Mouse (Mus musculus): ENCODE data around the gene Ift57. TPM values are rescaled to one million over a fixed set of nuclear protein-coding genes. Genes with fewer than 3 reads are reported as not detected.

Ift57 gene
- polyA plus RNA-seq, 1 experiment from 2014 or later: 43.7 TPM

- H3K36me3 ChIP-seq (ENCODE audit: control insufficient read depth, insufficient read depth, low read length): no peaks in the 10 kb centered on the region
- WGBS: 70% methylated on average over 3 of the region's 3 CpGs
- H3K4me3 ChIP-seq (ENCODE audit: low read depth, low read length): no peak overlapping the region
- no peak overlapping the region for H3K9ac ChIP-seq (ENCODE audit: low read depth, low read length)
- no peak overlapping the region for H3K27ac ChIP-seq (ENCODE audit: low read length)
- no peaks in the 10 kb centered on the region for H3K4me1 ChIP-seq (ENCODE audit: control insufficient read depth, insufficient read depth, low read length)
- no peak overlapping the region for H3K4me2 ChIP-seq (ENCODE audit: low read length)
- no peaks in the 10 kb centered on the region for H3K27me3 ChIP-seq (ENCODE audit: control insufficient read depth, insufficient read depth, low read depth, low read length)
- no peak for ATAC-seq
- H3K9me3 ChIP-seq (replicated peaks; ENCODE audit: control insufficient read depth, low read length, poor library complexity, severe bottlenecking): no peaks in the 10 kb centered on the region
These were observed 27.2 kb downstream of the Ift57 start for GRCm38 (mm10) chr16:49726216-49726615.

DNA sequence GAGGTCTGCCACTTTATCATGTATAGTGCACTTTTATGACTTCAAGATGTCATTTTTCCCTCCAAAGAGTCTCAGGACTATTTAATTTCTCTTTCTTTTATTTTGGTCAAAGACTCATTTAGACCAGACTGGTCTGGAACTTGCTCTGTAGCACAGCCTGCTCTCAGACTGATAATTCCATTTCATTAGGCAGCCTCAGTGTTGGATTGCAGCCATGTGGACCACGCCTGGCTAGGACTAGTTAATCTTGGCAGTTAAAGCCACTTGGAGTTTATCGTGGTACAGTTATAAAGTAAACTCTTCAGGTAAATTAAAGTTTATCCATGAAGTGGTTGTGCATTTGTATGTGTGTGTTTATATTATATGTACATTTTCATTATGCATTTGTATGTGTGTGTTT lies 27.7 kb downstream of the Ift57 start:
- ATAC-seq: no peak
- no peak overlapping the region for H3K4me2 ChIP-seq (ENCODE audit: low read length)
- no peak overlapping the region for H3K27ac ChIP-seq (ENCODE audit: low read length)
- no peaks in the 10 kb centered on the region for H3K4me1 ChIP-seq (ENCODE audit: control insufficient read depth, insufficient read depth, low read length)
- WGBS: 89% methylated on average over 2 of the region's 2 CpGs
- no peaks in the 10 kb centered on the region for H3K27me3 ChIP-seq (ENCODE audit: control insufficient read depth, insufficient read depth, low read depth, low read length)
- no peak overlapping the region for H3K4me3 ChIP-seq (ENCODE audit: low read depth, low read length)
- H3K9ac ChIP-seq (ENCODE audit: low read depth, low read length): no peak overlapping the region
- H3K9me3 ChIP-seq (replicated peaks; ENCODE audit: control insufficient read depth, low read length, poor library complexity, severe bottlenecking): no peaks in the 10 kb centered on the region
- no peaks in the 10 kb centered on the region for H3K36me3 ChIP-seq (ENCODE audit: control insufficient read depth, insufficient read depth, low read length)

GRCm38 (mm10) chr16:49736536-49736935 lies 37.5 kb downstream of the Ift57 start:
- H3K27me3 ChIP-seq (ENCODE audit: control insufficient read depth, insufficient read depth, low read depth, low read length): no peaks in the 10 kb centered on the region
- H3K9me3 ChIP-seq (replicated peaks; ENCODE audit: control insufficient read depth, low read length, poor library complexity, severe bottlenecking): no peaks in the 10 kb centered on the region
- H3K27ac ChIP-seq (ENCODE audit: low read length): no peak overlapping the region
- H3K4me1 ChIP-seq (ENCODE audit: control insufficient read depth, insufficient read depth, low read length): no peaks in the 10 kb centered on the region
- H3K9ac ChIP-seq (ENCODE audit: low read depth, low read length): no peak overlapping the region
- no peaks in the 10 kb centered on the region for H3K36me3 ChIP-seq (ENCODE audit: control insufficient read depth, insufficient read depth, low read length)
- 92% methylated on average over 9 of the region's 9 CpGs for WGBS
- no peak for ATAC-seq
- no peak overlapping the region for H3K4me2 ChIP-seq (ENCODE audit: low read length)
- no peak overlapping the region for H3K4me3 ChIP-seq (ENCODE audit: low read depth, low read length)

- no peak for ATAC-seq
- Histone ChIP-seq H3K4me1 (ENCODE audit: control insufficient read depth, insufficient read depth, low read length) (no peaks in the 10 kb centered on the region), H3K4me2 (ENCODE audit: low read length) (no peak overlapping the region), H3K36me3 (ENCODE audit: control insufficient read depth, insufficient read depth, low read length) (no peaks in the 10 kb centered on the region), H3K4me3 (ENCODE audit: low read depth, low read length) (no peak overlapping the region), H3K27ac (ENCODE audit: low read length) (no peak overlapping the region), H3K9me3 (replicated peaks; ENCODE audit: control insufficient read depth, low read length, poor library complexity, severe bottlenecking) (no peaks in the 10 kb centered on the region), H3K9ac (ENCODE audit: low read depth, low read length) (no peak overlapping the region), H3K27me3 (ENCODE audit: control insufficient read depth, insufficient read depth, low read depth, low read length) (no peaks in the 10 kb centered on the region)
- 85% methylated on average over 2 of the region's 2 CpGs for WGBS
These were observed 48.3 kb downstream of the Ift57 start for GRCm38 (mm10) chr16:49747360-49747759.

DNA sequence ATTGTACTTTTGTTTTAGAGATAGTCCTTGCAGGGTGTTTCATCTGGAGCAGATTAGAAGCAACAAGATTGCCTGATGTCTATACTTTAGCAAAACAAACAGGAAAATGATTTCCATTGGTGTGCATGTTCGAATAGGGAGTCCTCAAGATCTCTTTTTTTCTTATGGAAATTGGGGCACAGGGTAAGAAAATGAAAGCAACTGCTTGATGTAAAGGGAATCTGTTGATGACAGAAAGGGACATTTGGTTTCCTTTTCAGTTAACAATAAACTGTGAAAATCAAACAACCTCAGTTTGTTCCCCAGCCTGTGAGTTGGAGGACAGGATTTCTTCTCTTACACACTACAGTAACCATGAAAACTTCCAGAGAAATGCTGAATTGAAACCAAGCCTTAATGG lies 53.9 kb downstream of the Ift57 start:
- no peak overlapping the region for H3K27ac ChIP-seq (ENCODE audit: low read length)
- H3K4me1 ChIP-seq (ENCODE audit: control insufficient read depth, insufficient read depth, low read length): no peaks in the 10 kb centered on the region
- H3K9me3 ChIP-seq (replicated peaks; ENCODE audit: control insufficient read depth, low read length, poor library complexity, severe bottlenecking): no peaks in the 10 kb centered on the region
- H3K27me3 ChIP-seq (ENCODE audit: control insufficient read depth, insufficient read depth, low read depth, low read length): no peaks in the 10 kb centered on the region
- no peak overlapping the region for H3K4me2 ChIP-seq (ENCODE audit: low read length)
- WGBS: 36% methylated on average over 1 of the region's 1 CpGs
- no peak overlapping the region for H3K9ac ChIP-seq (ENCODE audit: low read depth, low read length)
- no peaks in the 10 kb centered on the region for H3K36me3 ChIP-seq (ENCODE audit: control insufficient read depth, insufficient read depth, low read length)
- no peak overlapping the region for H3K4me3 ChIP-seq (ENCODE audit: low read depth, low read length)
- peak; percentile 37; the same call in 1 of the 2 replicates for ATAC-seq

- ATAC-seq: peak; percentile 78
- Histone ChIP-seq H3K27me3 (ENCODE audit: control insufficient read depth, insufficient read depth, low read depth, low read length) (no peaks in the 10 kb centered on the region), H3K4me2 (ENCODE audit: low read length) (no peak overlapping the region), H3K4me3 (ENCODE audit: low read depth, low read length) (no peak overlapping the region), H3K36me3 (ENCODE audit: control insufficient read depth, insufficient read depth, low read length) (no peaks in the 10 kb centered on the region), H3K27ac (ENCODE audit: low read length) (no peak overlapping the region), H3K9ac (ENCODE audit: low read depth, low read length) (no peak overlapping the region), H3K4me1 (ENCODE audit: control insufficient read depth, insufficient read depth, low read length) (no peaks in the 10 kb centered on the region), H3K9me3 (replicated peaks; ENCODE audit: control insufficient read depth, low read length, poor library complexity, severe bottlenecking) (no peaks in the 10 kb centered on the region)
- 32% methylated on average over 3 of the region's 3 CpGs for WGBS
These were observed 54.3 kb downstream of the Ift57 start for GRCm38 (mm10) chr16:49753318-49753717.

DNA sequence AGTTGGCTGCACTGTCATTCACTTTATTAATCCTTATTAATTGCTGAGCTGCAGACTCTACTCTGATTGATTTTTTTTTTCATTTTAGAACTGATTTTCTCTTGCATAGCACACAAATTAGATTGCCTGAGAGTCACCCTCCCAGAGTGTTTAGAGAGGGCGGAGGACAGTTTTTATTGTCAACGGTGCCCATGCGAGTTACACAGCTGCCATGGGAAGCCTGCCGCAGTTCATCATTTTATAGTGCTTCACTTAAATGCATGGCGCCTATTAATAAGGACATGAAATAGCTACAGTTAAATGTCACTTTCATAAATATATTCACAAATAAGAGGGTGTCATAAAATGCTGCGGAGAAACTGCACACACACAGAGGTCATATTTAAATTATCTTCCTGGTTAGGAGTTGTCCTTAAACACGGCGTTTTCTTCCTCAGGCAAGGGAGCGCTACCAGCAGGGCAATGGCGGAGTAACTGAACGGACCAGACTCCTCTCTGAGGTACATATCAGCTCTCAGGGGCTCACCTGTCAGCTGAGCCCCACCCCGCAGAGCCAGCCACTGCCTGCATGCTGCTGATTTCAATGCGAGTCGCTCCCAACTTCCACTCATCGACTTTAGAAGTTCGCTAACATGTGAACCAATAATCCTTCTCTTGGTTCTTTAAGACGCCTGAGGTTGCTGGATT lies 61.6 kb downstream of the Ift57 start:
- Histone ChIP-seq H3K36me3 (ENCODE audit: control insufficient read depth, insufficient read depth, low read length) (no peaks in the 10 kb centered on the region), H3K4me3 (ENCODE audit: low read depth, low read length) (no peak overlapping the region), H3K4me1 (ENCODE audit: control insufficient read depth, insufficient read depth, low read length) (no peaks in the 10 kb centered on the region), H3K27me3 (ENCODE audit: control insufficient read depth, insufficient read depth, low read depth, low read length) (no peaks in the 10 kb centered on the region), H3K9me3 (replicated peaks; ENCODE audit: control insufficient read depth, low read length, poor library complexity, severe bottlenecking) (no peaks in the 10 kb centered on the region), H3K4me2 (ENCODE audit: low read length) (no peak overlapping the region), H3K27ac (ENCODE audit: low read length) (no peak overlapping the region), H3K9ac (ENCODE audit: low read depth, low read length) (no peak overlapping the region)
- no peak for ATAC-seq
- 78% methylated on average over 17 of the region's 17 CpGs for WGBS

DNA sequence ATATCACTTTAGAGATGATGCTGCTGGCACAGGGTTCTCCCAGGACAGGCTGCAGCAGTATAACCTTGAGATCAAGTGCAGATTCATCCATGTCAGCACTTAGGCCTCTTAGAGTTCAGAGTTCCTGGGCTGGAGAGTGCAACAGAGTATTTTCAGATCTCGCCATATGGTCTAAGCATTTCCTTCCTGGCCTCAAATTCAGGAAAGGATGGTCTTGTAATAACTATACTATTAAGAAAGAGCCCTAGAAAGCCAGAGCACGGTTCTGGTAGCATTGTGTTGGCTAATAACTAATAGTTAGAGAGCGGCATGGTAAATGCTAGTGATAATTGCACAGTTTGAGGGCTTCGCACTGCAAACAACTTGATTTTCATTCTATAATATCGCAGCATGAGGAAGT lies 62.9 kb downstream of the Ift57 start:
- H3K27ac ChIP-seq (ENCODE audit: low read length): no peak overlapping the region
- H3K4me1 ChIP-seq (ENCODE audit: control insufficient read depth, insufficient read depth, low read length): no peaks in the 10 kb centered on the region
- WGBS: 93% methylated on average over 5 of the region's 5 CpGs
- H3K36me3 ChIP-seq (ENCODE audit: control insufficient read depth, insufficient read depth, low read length): no peaks in the 10 kb centered on the region
- H3K4me3 ChIP-seq (ENCODE audit: low read depth, low read length): no peak overlapping the region
- H3K4me2 ChIP-seq (ENCODE audit: low read length): no peak overlapping the region
- H3K27me3 ChIP-seq (ENCODE audit: control insufficient read depth, insufficient read depth, low read depth, low read length): no peaks in the 10 kb centered on the region
- no peak for ATAC-seq
- no peak overlapping the region for H3K9ac ChIP-seq (ENCODE audit: low read depth, low read length)
- no peaks in the 10 kb centered on the region for H3K9me3 ChIP-seq (replicated peaks; ENCODE audit: control insufficient read depth, low read length, poor library complexity, severe bottlenecking)

- 67% methylated on average over 3 of the region's 3 CpGs for WGBS
- H3K27me3 ChIP-seq (ENCODE audit: control insufficient read depth, insufficient read depth, low read depth, low read length): no peaks in the 10 kb centered on the region
- no peaks in the 10 kb centered on the region for H3K36me3 ChIP-seq (ENCODE audit: control insufficient read depth, insufficient read depth, low read length)
- no peak overlapping the region for H3K27ac ChIP-seq (ENCODE audit: low read length)
- no peak for ATAC-seq
- H3K9me3 ChIP-seq (replicated peaks; ENCODE audit: control insufficient read depth, low read length, poor library complexity, severe bottlenecking): no peaks in the 10 kb centered on the region
- H3K4me3 ChIP-seq (ENCODE audit: low read depth, low read length): no peak overlapping the region
- no peak overlapping the region for H3K9ac ChIP-seq (ENCODE audit: low read depth, low read length)
- H3K4me1 ChIP-seq (ENCODE audit: control insufficient read depth, insufficient read depth, low read length): no peaks in the 10 kb centered on the region
- H3K4me2 ChIP-seq (ENCODE audit: low read length): no peak overlapping the region
These were observed 67.3 kb downstream of the Ift57 start for GRCm38 (mm10) chr16:49766326-49766725.

Data from midbrain, embryonic 16.5 days (tissue).